Mouse (Mus musculus) neural tube, embryonic 14.5 days (tissue): Measurements from ENCODE around the gene Cpvl. TPM values are rescaled to one million over a fixed set of nuclear protein-coding genes. Genes with fewer than 3 reads are reported as not detected.
A peak's percentile ranks its signal among the peaks of the same experiment; 100 is the strongest.

Experiments
- ATAC-seq: fragments of 200-750 bp; cut with Nextera tagmentation; 2 replicates; pipeline ENCODE4 v1.8.0; 2017; ENCODE audit warnings: low read depth, mild to moderate bottlenecking, moderate TSS enrichment, moderate library complexity
- H3K27ac ChIP-seq: fragments of 300-500 bp; sonication (generic); 2 replicates; pipeline ENCODE4 v1.5.1; 2014; ENCODE audit warnings: low read depth, mild to moderate bottlenecking, control low read depth, low read length, moderate library complexity, mixed read lengths
- H3K27me3 ChIP-seq: fragments of 300-500 bp; sonication (generic); 2 replicates; pipeline ENCODE4 v1.6.1; 2014; ENCODE audit warnings: low read length; ENCODE audit not compliant: control insufficient read depth, insufficient read depth
- H3K36me3 ChIP-seq: fragments of 300-500 bp; sonication (generic); 2 replicates; pipeline ENCODE4 v1.6.1; 2014; ENCODE audit warnings: low read length, mixed read lengths; ENCODE audit not compliant: control insufficient read depth, insufficient read depth
- H3K4me1 ChIP-seq: fragments of 300-500 bp; sonication (generic); 2 replicates; pipeline ENCODE4 v1.6.1; 2014; ENCODE audit warnings: low read length; ENCODE audit not compliant: control insufficient read depth, insufficient read depth
- H3K4me2 ChIP-seq: fragments of 300-500 bp; sonication (generic); 2 replicates; pipeline ENCODE4 v1.6.1; 2014; ENCODE audit warnings: mild to moderate bottlenecking, low read depth, low read length, control low read depth
- H3K4me3 ChIP-seq: fragments of 300-500 bp; sonication (generic); 2 replicates; pipeline ENCODE4 v1.5.1; 2014; ENCODE audit warnings: low read depth, low read length, control low read depth, mixed read lengths
- H3K9ac ChIP-seq: fragments of 300-500 bp; sonication (generic); replicated peaks from 2 replicates; pipeline ENCODE4 v1.6.1; 2014; ENCODE audit warnings: low read depth, mild to moderate bottlenecking, control low read depth, low read length, mixed read lengths
- H3K9me3 ChIP-seq: fragments of 300-500 bp; sonication (generic); 2 replicates; pipeline ENCODE4 v1.6.1; 2016; ENCODE audit warnings: low read length; ENCODE audit not compliant: control insufficient read depth
- WGBS: fragments of 180-500 bp; shearing (Covaris S2); extraction: QIAGEN DNeasy Blood & Tissue Kit; methylation state at CpG from one replicate; pipeline ENCODE4 v1.1.7; 2014; 5-methylcytosine and 5-hydroxymethylcytosine counted together
- polyA plus RNA-seq: library from polyadenylated mRNA; unstranded; fragments of >200 nt; fragmentation: Nextera tagmentation; extraction: Ambion mirVana; gene quantifications from 2 replicates; pipeline ENCODE4 v1.2.1, GENCODE M21; 2014

Cpvl gene
- polyA plus RNA-seq, 1 experiment from 2014 or later = not detected

DNA sequence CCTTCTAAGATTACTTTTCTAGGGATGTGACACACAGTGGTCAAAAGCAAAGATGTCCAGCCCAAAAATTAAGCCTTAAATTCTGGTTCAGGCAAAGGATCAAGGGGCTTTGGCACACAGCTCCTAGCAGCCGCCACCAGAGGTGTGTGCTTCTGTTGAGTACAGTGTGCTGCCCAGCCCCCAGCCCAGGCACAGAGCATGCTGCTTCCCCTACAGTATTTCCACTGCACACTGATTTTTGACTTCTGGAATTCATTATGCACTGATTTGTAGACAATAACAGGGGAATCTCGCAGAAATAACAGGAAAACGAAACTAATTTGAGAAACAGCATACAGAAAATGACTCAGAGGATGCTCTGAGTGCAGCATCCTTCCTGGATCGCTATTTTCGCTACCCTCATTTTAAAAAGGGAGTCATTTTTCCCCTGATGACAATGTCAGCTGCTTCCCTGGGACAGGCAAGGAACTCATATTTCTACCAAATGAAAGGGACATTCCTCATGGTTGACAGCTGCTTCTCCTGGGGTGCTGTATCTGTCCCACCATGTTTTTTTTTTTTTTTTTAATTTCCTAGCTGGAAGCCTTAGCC is 14.5 kb downstream of the Cpvl start:
- Histone ChIP-seq H3K4me1 (no peaks in the 10 kb centered on the region), H3K27me3 (no peaks in the 10 kb centered on the region), H3K9me3 (no peaks in the 10 kb centered on the region), H3K36me3 (no peaks in the 10 kb centered on the region), H3K27ac (no peak overlapping the region), H3K4me3 (no peak overlapping the region), H3K4me2 (no peak overlapping the region), H3K9ac (no peak overlapping the region)
- 65% methylated on average over 5 of the region's 5 CpGs for WGBS
- ATAC-seq = no peak

- Histone ChIP-seq H3K9ac (no peak overlapping the region), H3K27me3 (no peaks in the 10 kb centered on the region), H3K27ac (no peak overlapping the region), H3K4me1 (no peaks in the 10 kb centered on the region), H3K36me3 (no peaks in the 10 kb centered on the region), H3K4me2 (no peak overlapping the region), H3K4me3 (no peak overlapping the region), H3K9me3 (no peaks in the 10 kb centered on the region)
- WGBS = 80% methylated on average over 1 of the region's 1 CpGs
- no peak for ATAC-seq
These were observed 16.5 kb downstream of the Cpvl start for GRCm38 (mm10) chr6:53962006-53962405.

GRCm38 (mm10) chr6:53959826-53960225 is 18.6 kb downstream of the Cpvl start:
- H3K4me3 ChIP-seq = no peak overlapping the region
- ATAC-seq = no peak
- no peaks in the 10 kb centered on the region for H3K4me1 ChIP-seq
- no peaks in the 10 kb centered on the region for H3K27me3 ChIP-seq
- no peak overlapping the region for H3K27ac ChIP-seq
- no peaks in the 10 kb centered on the region for H3K9me3 ChIP-seq
- WGBS = 68% methylated on average over 3 of the region's 3 CpGs
- no peaks in the 10 kb centered on the region for H3K36me3 ChIP-seq
- H3K9ac ChIP-seq = no peak overlapping the region
- no peak overlapping the region for H3K4me2 ChIP-seq

DNA sequence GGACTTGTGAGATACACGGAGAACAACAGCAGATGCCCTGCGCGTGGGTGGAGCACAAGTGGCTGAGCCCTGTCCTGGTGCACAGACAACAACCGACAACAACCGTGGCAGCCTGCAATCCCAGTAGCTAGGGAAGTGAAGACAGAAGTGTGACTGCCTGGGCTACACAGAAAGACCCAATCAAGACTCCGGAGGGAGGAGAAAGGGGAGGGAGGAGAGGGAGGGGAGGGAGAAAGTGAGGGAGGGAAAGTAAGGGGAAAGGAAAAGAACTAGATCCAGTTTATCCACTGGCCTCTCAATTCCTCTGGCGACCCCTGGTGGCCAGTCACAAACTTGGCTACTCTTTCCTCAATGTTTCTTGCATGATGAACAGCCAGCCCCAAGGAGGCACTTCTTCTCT is 20.1 kb downstream of the Cpvl start:
- Histone ChIP-seq H3K4me2 (no peak overlapping the region), H3K27ac (no peak overlapping the region), H3K4me3 (no peak overlapping the region), H3K9ac (no peak overlapping the region), H3K27me3 (no peaks in the 10 kb centered on the region), H3K9me3 (no peaks in the 10 kb centered on the region), H3K36me3 (no peaks in the 10 kb centered on the region), H3K4me1 (no peaks in the 10 kb centered on the region)
- ATAC-seq = peak; percentile 49; the same call in 1 of the 2 replicates
- 12% methylated on average over 7 of the region's 7 CpGs for WGBS

GRCm38 (mm10) chr6:53956513-53956912 is 22.0 kb downstream of the Cpvl start:
- WGBS = 83% methylated on average over 4 of the region's 4 CpGs
- Histone ChIP-seq H3K27ac (no peak overlapping the region), H3K4me2 (no peak overlapping the region), H3K4me3 (no peak overlapping the region), H3K27me3 (no peaks in the 10 kb centered on the region), H3K36me3 (no peaks in the 10 kb centered on the region), H3K9ac (no peak overlapping the region), H3K4me1 (no peaks in the 10 kb centered on the region), H3K9me3 (no peaks in the 10 kb centered on the region)
- ATAC-seq = no peak

GRCm38 (mm10) chr6:53955846-53956245 is 22.6 kb downstream of the Cpvl start:
- Histone ChIP-seq H3K4me2 (no peak overlapping the region), H3K4me3 (no peak overlapping the region), H3K27me3 (no peaks in the 10 kb centered on the region), H3K4me1 (no peaks in the 10 kb centered on the region), H3K9me3 (no peaks in the 10 kb centered on the region), H3K27ac (no peak overlapping the region), H3K36me3 (no peaks in the 10 kb centered on the region), H3K9ac (no peak overlapping the region)
- ATAC-seq = no peak
- 88% methylated on average over 2 of the region's 2 CpGs for WGBS

GRCm38 (mm10) chr6:53955271-53955670 is 23.2 kb downstream of the Cpvl start:
- Histone ChIP-seq H3K9ac (no peak overlapping the region), H3K27me3 (no peaks in the 10 kb centered on the region), H3K27ac (no peak overlapping the region), H3K4me2 (no peak overlapping the region), H3K36me3 (no peaks in the 10 kb centered on the region), H3K9me3 (no peaks in the 10 kb centered on the region), H3K4me3 (no peak overlapping the region), H3K4me1 (no peaks in the 10 kb centered on the region)
- ATAC-seq = no peak
- 78% methylated on average over 6 of the region's 6 CpGs for WGBS

GRCm38 (mm10) chr6:53954106-53954505 is 24.4 kb downstream of the Cpvl start:
- Histone ChIP-seq H3K4me3 (no peak overlapping the region), H3K9me3 (no peaks in the 10 kb centered on the region), H3K27me3 (no peaks in the 10 kb centered on the region), H3K27ac (no peak overlapping the region), H3K4me2 (no peak overlapping the region), H3K4me1 (no peaks in the 10 kb centered on the region), H3K36me3 (no peaks in the 10 kb centered on the region), H3K9ac (no peak overlapping the region)
- ATAC-seq = no peak
- WGBS = 26% methylated on average over 5 of the region's 5 CpGs

- Histone ChIP-seq H3K36me3 (no peaks in the 10 kb centered on the region), H3K9me3 (no peaks in the 10 kb centered on the region), H3K27ac (no peak overlapping the region), H3K4me1 (no peaks in the 10 kb centered on the region), H3K4me2 (no peak overlapping the region), H3K9ac (no peak overlapping the region), H3K4me3 (no peak overlapping the region), H3K27me3 (no peaks in the 10 kb centered on the region)
- no peak for ATAC-seq
- 87% methylated on average over 6 of the region's 6 CpGs for WGBS
These were observed 25.1 kb downstream of the Cpvl start for GRCm38 (mm10) chr6:53953348-53953747.
